Mouse (Mus musculus): ENCODE results near the gene Ghr.

- TF ChIP-seq CTCF (IDR thresholded peaks at IDR 0.05; ENCODE audit: extremely low read depth, insufficient read length, insufficient replicate concordance, low read depth, low read length) (no peak), POLR2A (IDR thresholded peaks at IDR 0.05; ENCODE audit: low read depth, low read length) (no peak)
These were observed 81.6 kb downstream of the Ghr start for GRCm38 (mm10) chr15:3501683-3502082.

All from small intestine, adult 2 months (tissue).